Mouse (Mus musculus): ENCODE data around the gene Ttc29.

GRCm38 (mm10) chr8:78431356-78431755 is 218.3 kb downstream of the Ttc29 start:
- no peak for TF ChIP-seq POLR2A (IDR thresholded peaks at IDR 0.05; ENCODE audit: borderline replicate concordance, control insufficient read depth, low read depth, low read length)
- no peak for TF ChIP-seq CTCF (IDR thresholded peaks at IDR 0.05; ENCODE audit: control insufficient read depth, insufficient read depth, low read length)

Data from bone marrow, adult 2 months (tissue).